Mouse (Mus musculus) megakaryocyte progenitor cell, adult 5-6 weeks (primary cell): Measurements from ENCODE around the gene Thoc7. TPM values are rescaled to one million over a fixed set of nuclear protein-coding genes. Genes with fewer than 3 reads are reported as not detected.
"Not testable (repeated sequence)": the region's sequence is repeated elsewhere in the genome, so short reads cannot be mapped to it uniquely, and the experiment has no call there.

ENCODE experiments used
- ATAC-seq: replicated peaks from 2 replicates; pipeline ENCODE4 v1.8.0; 2016; ENCODE audit warnings: mild to moderate bottlenecking, moderate TSS enrichment, inconsistent platforms; ENCODE audit not compliant: poor library complexity
- total RNA-seq, 2 experiments: library from RNA; stranded (forward) in 1 of 2; stranded (reverse) in 1 of 2; fragments of 157-497, 149-512 nt in 1 of 2; fragments of 200-1000 nt in 1 of 2; gene quantifications; 2 replicates each; pipeline versions ENCODE4 v1.2.3 to v1.2.4; 2015 to 2017

Thoc7 gene
- total RNA-seq (2015) (296 and 301 TPM in 2 replicates), total RNA-seq (2017) (248 and 345 TPM in 2 replicates)

GRCm38 (mm10) chr14:13961401-13962112, at the start of gene Thoc7, which contains the start of gene Atxn7:
Gene Thoc7 (minus strand): TSS chr14:13961852.
Gene Atxn7 (plus strand): TSS chr14:13961440.
- peak; percentile 26 for ATAC-seq

GRCm38 (mm10) chr14:14009712-14010111, 48.1 kb upstream of the Thoc7 start:
- ATAC-seq: 0 out of 2 replicates have a peak, but pooled peaks have one; percentile 16

GRCm38 (mm10) chr14:14002771-14003170, 41.1 kb upstream of the Thoc7 start:
- ATAC-seq: peak; percentile 65; the same call in 1 of the 2 replicates

- peak; percentile 77 for ATAC-seq
Observed at GRCm38 (mm10) chr14:13995206-13996097, 33.8 kb upstream of the Thoc7 start.

GRCm38 (mm10) chr14:13990741-13991140, 29.1 kb upstream of the Thoc7 start:
- ATAC-seq: no peak

- ATAC-seq: peak; percentile 96
Observed at GRCm38 (mm10) chr14:13988397-13988796, 26.7 kb upstream of the Thoc7 start.

- peak; percentile 39 for ATAC-seq
Observed at GRCm38 (mm10) chr14:13982174-13982573, 20.5 kb upstream of the Thoc7 start.

GRCm38 (mm10) chr14:13981286-13981685, 19.6 kb upstream of the Thoc7 start:
- ATAC-seq: peak; percentile 96

- ATAC-seq: no peak
Observed at GRCm38 (mm10) chr14:13977498-13977897, 15.8 kb upstream of the Thoc7 start.

- ATAC-seq: peak; percentile 72
Observed at GRCm38 (mm10) chr14:13971644-13972234, 10.1 kb upstream of the Thoc7 start.

- ATAC-seq: no peak
Observed at GRCm38 (mm10) chr14:13970513-13970912, 8.9 kb upstream of the Thoc7 start.

GRCm38 (mm10) chr14:13968476-13968875, 6.8 kb upstream of the Thoc7 start:
- ATAC-seq: no peak

- ATAC-seq: no peak
Observed at GRCm38 (mm10) chr14:13967607-13968006, 6.0 kb upstream of the Thoc7 start.

- ATAC-seq: no peak
Observed at GRCm38 (mm10) chr14:13963527-13963926, 1.9 kb upstream of the Thoc7 start.

- ATAC-seq: peak; percentile 35
Observed at GRCm38 (mm10) chr14:13962476-13962875, 824 bp upstream of the Thoc7 start.

- ATAC-seq: peak; percentile 58
Observed at GRCm38 (mm10) chr14:13960482-13961325, 948 bp downstream of the Thoc7 start.

GRCm38 (mm10) chr14:13960079-13960478, 1.6 kb downstream of the Thoc7 start:
- peak; percentile 53 for ATAC-seq

- not testable (repeated sequence) for ATAC-seq
Observed at GRCm38 (mm10) chr14:13952151-13952550, 9.5 kb downstream of the Thoc7 start.

- peak; percentile 98 for ATAC-seq
Observed at GRCm38 (mm10) chr14:13950401-13950800, 11.3 kb downstream of the Thoc7 start.

- no peak for ATAC-seq
Observed at GRCm38 (mm10) chr14:13948345-13948744, 13.3 kb downstream of the Thoc7 start.
